Mouse (Mus musculus): ENCODE data around the gene Olfr532. TPM values are rescaled to one million over a fixed set of nuclear protein-coding genes. Genes with fewer than 3 reads are reported as not detected.
"Not testable (repeated sequence)": the region's sequence is repeated elsewhere in the genome, so short reads cannot be mapped to it uniquely, and the experiment has no call there.

The Olfr532 gene
- not detected in 2 replicates for total RNA-seq (2017)

DNA sequence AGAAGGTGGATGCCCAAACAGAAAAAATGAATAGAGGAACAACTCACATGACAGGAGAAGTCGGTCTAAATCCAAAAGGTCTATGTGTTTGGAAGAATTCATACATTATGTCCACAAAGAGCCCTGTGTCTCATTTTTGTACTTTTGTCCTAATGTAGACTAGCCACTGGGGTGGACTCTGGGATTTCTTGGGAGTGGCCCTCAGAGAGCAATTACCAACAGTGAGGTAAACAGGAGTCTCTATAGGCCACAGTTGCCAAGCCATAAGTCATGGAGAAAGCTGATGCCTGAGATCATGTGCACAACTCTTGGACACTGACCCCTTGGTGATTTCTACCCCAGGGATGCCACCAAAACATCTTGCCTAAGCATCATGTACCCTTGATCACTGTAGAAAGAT is at the start of gene Olfr532:
Olfr532 (minus strand) TSS at position 101 of the 400 bp plus-strand sequence.
- ATAC-seq (replicated peaks; ENCODE audit: low read depth, poor library complexity, severe bottlenecking): no peak

DNA sequence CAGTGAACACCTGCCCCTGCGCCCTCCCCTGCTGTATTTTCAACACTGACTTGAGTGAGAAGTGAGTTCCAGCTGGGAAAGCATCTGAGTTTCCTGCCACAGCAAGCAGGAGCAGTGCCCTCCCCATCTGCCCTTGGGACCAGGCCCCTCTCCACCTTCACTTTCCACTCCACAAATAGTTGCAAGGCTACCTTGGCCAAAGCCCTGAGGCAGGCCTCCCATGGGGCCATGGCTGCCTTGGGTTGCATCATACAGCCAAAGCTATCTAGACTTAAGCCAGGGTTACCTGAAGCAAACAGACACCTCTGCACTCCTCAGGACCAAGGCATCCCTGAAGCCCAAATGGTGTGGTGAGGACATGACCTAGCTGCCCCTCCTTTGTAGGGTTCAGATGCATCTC is 41.6 kb upstream of the Olfr532 start, which contains the start of gene Olfr533:
Olfr533 (plus strand) TSS at position 301 of the 400 bp plus-strand sequence.
- not testable (repeated sequence) for ATAC-seq (replicated peaks; ENCODE audit: low read depth, poor library complexity, severe bottlenecking)

DNA sequence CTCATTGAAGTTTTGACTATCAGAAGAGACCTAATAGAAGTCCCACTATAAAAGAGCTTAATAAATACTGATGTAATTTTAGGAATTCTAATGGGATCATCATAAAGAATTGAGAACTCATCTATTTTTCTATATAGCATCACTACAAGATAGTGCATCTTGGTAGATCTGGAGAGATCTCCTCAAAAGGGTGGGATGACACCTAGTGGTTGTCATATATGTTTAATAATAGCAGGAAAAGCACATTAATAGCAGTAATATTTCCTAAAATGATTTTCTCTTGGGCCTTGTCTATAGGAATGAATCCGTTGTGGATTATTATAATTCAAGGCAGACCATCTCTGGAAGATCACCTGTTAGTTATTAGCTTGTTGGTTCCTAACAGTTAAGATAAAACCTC is 21.7 kb upstream of the Olfr532 start:
- no peak for ATAC-seq (replicated peaks; ENCODE audit: low read depth, poor library complexity, severe bottlenecking)

DNA sequence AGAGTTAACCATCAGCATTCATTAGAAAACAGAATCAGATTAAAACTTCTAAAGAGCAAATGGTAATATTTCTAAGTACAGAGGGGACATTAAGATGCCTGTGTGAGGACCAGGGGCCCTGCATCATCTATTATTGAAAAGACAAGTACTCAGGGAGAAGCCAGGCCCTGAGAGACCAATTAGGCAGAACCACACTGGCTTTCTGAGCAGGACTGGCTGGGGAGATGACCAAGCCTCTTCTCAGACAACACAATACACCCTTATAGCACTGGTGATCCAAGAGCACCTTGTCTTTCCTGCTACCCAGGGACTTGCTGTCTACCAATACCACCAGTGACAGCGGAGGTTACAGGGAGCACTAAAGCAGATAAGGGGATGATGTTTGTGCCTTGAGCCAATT is 18.6 kb downstream of the Olfr532 start, which contains the start of gene Olfr531:
Olfr531 (minus strand) TSS at position 101 of the 400 bp plus-strand sequence.
- no peak for ATAC-seq (replicated peaks; ENCODE audit: low read depth, poor library complexity, severe bottlenecking)

DNA sequence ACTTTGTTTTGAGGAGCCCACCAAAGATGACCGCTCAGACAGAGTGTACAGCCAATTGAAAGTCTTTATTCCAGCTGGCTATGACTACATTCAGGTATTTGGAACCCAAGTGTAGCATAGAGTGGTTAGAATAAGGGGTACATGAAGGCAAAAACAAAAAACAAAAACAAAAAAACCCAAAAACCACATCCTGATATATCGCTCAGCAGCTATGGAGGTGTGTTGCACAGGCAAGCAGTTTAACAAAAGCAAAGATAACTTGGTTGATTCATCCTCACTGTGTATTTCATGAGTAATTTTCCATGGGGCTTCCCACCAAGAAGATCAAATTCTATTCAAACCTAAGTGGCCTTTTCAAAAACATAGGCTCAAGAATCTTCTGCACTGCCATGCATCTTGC is 44.5 kb downstream of the Olfr532 start:
- no peak for ATAC-seq (replicated peaks; ENCODE audit: low read depth, poor library complexity, severe bottlenecking)

DNA sequence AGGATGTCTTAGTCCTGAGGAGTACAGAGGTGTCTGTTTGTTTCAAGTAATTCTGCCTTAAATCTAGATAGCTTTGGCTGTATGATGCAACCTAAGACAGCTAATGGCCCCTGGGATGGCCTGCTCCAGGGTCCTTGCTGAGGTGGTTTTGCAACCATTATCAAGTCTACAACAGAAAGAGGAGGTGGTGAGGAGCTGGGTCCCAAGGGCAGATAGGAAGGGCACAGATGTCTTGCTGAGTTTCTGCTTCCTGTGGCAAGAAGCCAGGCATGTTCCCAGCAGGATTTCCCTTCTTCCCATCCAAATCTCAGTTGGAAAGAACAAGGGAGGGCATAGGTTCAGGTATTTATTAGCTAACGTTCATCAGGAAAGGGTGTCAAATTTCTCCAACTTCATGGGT is 45.2 kb downstream of the Olfr532 start, which contains the start of gene Olfr530:
Olfr530 (minus strand) TSS at position 101 of the 400 bp plus-strand sequence.
- no peak for ATAC-seq (replicated peaks; ENCODE audit: low read depth, poor library complexity, severe bottlenecking)

DNA sequence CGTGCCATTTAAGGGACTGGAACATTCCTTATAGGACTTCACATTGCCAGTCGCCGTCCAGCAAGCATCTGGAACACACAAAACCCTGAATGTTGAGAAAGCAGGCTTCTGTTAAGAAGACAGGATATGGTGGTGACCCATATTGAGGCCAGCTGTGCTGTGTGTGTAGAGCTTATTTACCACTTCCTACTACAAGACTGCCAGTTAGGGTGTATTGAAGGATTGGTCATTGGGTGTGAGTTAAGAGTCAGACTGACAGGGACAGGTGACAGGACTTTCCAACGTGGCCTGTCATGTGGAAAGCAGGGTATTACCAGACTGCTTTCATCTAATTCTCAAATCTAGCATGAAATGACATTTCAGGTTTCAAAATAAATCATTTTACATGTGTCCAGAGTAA is 47.1 kb downstream of the Olfr532 start:
- ATAC-seq (replicated peaks; ENCODE audit: low read depth, poor library complexity, severe bottlenecking): no peak

Other genes starting within 250 kb of the Olfr532 start
- gene Olfr523, start 248.4 kb downstream of the Olfr532 start, total RNA-seq (2017): not detected in 2 replicates
- gene Olfr524, start 215.7 kb downstream of the Olfr532 start, total RNA-seq (2017): not detected in 2 replicates
- gene Cd163l1, start 203.4 kb downstream of the Olfr532 start, total RNA-seq (2017): not detected in 2 replicates
- gene 5830411N06Rik, start 174.4 kb downstream of the Olfr532 start, total RNA-seq (2017): not detected in 2 replicates
- gene Olfr525, start 100.8 kb downstream of the Olfr532 start, total RNA-seq (2017): not detected in 2 replicates
- gene Olfr527, start 87.6 kb downstream of the Olfr532 start, total RNA-seq (2017): not detected in 2 replicates
- not detected in 2 replicates for gene Olfr60, start 60.0 kb downstream of the Olfr532 start, total RNA-seq (2017)
- not detected in 2 replicates for gene Olfr530, start 45.3 kb downstream of the Olfr532 start, total RNA-seq (2017)
- gene Olfr531, start 18.7 kb downstream of the Olfr532 start, total RNA-seq (2017): not detected in 2 replicates
- not detected in 2 replicates for gene Olfr533, start 41.7 kb upstream of the Olfr532 start, total RNA-seq (2017)
- gene Olfr535, start 62.6 kb upstream of the Olfr532 start, total RNA-seq (2017): not detected in 2 replicates
- gene Olfr536, start 85.8 kb upstream of the Olfr532 start, total RNA-seq (2017): not detected in 2 replicates
- not detected in 2 replicates for gene Olfr538, start 146.2 kb upstream of the Olfr532 start, total RNA-seq (2017)
- gene Olfr46, start 179.6 kb upstream of the Olfr532 start, total RNA-seq (2017): 0.14 TPM in 1 of 2 replicates, not detected in the other
- gene Olfr61, start 207.3 kb upstream of the Olfr532 start, total RNA-seq (2017): not detected in 2 replicates
- not detected in 2 replicates for gene Olfr53, start 224.8 kb upstream of the Olfr532 start, total RNA-seq (2017)
- not detected in 2 replicates for gene Olfr539, start 238.3 kb upstream of the Olfr532 start, total RNA-seq (2017)